Mouse (Mus musculus) intestine, postnatal 0 days (tissue): ENCODE measurements at regions not wholly inside any gene's neighbourhood (a gene's known extent, or its start where the extent isn't known, plus 50 kb on each side); places are given as distances from the start of the nearest gene placed in this dataset.

ENCODE experiments used
- ATAC-seq: fragments of 200-750 bp; cut with Nextera tagmentation; 2 replicates; pipeline ENCODE4 v1.8.0; 2017; ENCODE audit warnings: mild to moderate bottlenecking, moderate TSS enrichment, moderate library complexity
- H3K27ac ChIP-seq: fragments of 300-500 bp; sonication (generic); 2 replicates; pipeline ENCODE4 v1.5.1; 2014; ENCODE audit warnings: mild to moderate bottlenecking, low read depth, low read length, moderate library complexity
- H3K27me3 ChIP-seq: fragments of 300-500 bp; sonication (generic); replicated peaks from 2 replicates; pipeline ENCODE4 v1.6.1; 2014; ENCODE audit warnings: low read length, mixed read lengths; ENCODE audit not compliant: control insufficient read depth, insufficient read depth
- H3K36me3 ChIP-seq: fragments of 300-500 bp; sonication (generic); 2 replicates; pipeline ENCODE4 v1.6.1; 2014; ENCODE audit warnings: mild to moderate bottlenecking, moderate library complexity; ENCODE audit not compliant: control insufficient read depth, insufficient read depth
- H3K4me1 ChIP-seq: fragments of 300-500 bp; sonication (generic); replicated peaks from 2 replicates; pipeline ENCODE4 v1.6.1; 2014; ENCODE audit warnings: antibody characterized with exemption, low read length, mixed read lengths; ENCODE audit not compliant: control insufficient read depth, insufficient read depth
- H3K4me2 ChIP-seq: fragments of 300-500 bp; sonication (generic); replicated peaks from 2 replicates; pipeline ENCODE4 v1.6.1; 2014; ENCODE audit warnings: low read depth, mild to moderate bottlenecking, moderate library complexity
- H3K4me3 ChIP-seq: fragments of 300-500 bp; sonication (generic); 2 replicates; pipeline ENCODE4 v1.5.1; 2014; ENCODE audit warnings: low read depth, low read length
- H3K9ac ChIP-seq: fragments of 300-500 bp; sonication (generic); 2 replicates; pipeline ENCODE4 v1.6.1; 2014; ENCODE audit warnings: mild to moderate bottlenecking, low read depth, low read length
- H3K9me3 ChIP-seq: fragments of 300-500 bp; sonication (generic); 2 replicates; pipeline ENCODE4 v1.6.1; 2016; ENCODE audit warnings: mixed run types; ENCODE audit not compliant: control insufficient read depth
- CTCF ChIP-seq: sonication (generic); IDR thresholded peaks from 2 replicates; pipeline ENCODE4 v1.5.1; 2016; ENCODE audit warnings: low read depth, mild to moderate bottlenecking, control low read depth, antibody characterized with exemption, moderate library complexity
- WGBS: fragments of 180-500 bp; shearing (Covaris S2); extraction: QIAGEN DNeasy Blood & Tissue Kit; methylation state at CpG from one replicate; pipeline ENCODE4 v1.1.7; 2014; 5-methylcytosine and 5-hydroxymethylcytosine counted together

- no peak for TF ChIP-seq CTCF
- Histone ChIP-seq H3K4me2 (no peak overlapping the region), H3K27ac (no peak overlapping the region), H3K9me3 (no peaks in the 10 kb centered on the region), H3K36me3 (no peaks in the 10 kb centered on the region), H3K4me1 (no peaks in the 10 kb centered on the region), H3K9ac (no peak overlapping the region), H3K4me3 (no peak overlapping the region), H3K27me3 (no peaks in the 10 kb centered on the region)
- no peak for ATAC-seq
- 55% methylated on average over 3 of the region's 3 CpGs for WGBS
Measured at GRCm38 (mm10) chr2:108023206-108023605, 732.8 kb downstream of the Kcna4 start.

GRCm38 (mm10) chr2:108030657-108031056 is 740.2 kb downstream of the Kcna4 start:
- WGBS: 94% methylated on average over 2 of the region's 2 CpGs
- Histone ChIP-seq H3K4me2 (no peak overlapping the region), H3K4me1 (no peaks in the 10 kb centered on the region), H3K9me3 (no peaks in the 10 kb centered on the region), H3K27ac (no peak overlapping the region), H3K4me3 (no peak overlapping the region), H3K36me3 (no peaks in the 10 kb centered on the region), H3K9ac (no peak overlapping the region), H3K27me3 (no peaks in the 10 kb centered on the region)
- no peak for ATAC-seq
- TF ChIP-seq CTCF: no peak

GRCm38 (mm10) chr2:108032301-108033013 is 742.0 kb downstream of the Kcna4 start:
- Histone ChIP-seq H3K4me1 (no peaks in the 10 kb centered on the region), H3K9ac (no peak overlapping the region), H3K9me3 (no peaks in the 10 kb centered on the region), H3K36me3 (no peaks in the 10 kb centered on the region), H3K4me3 (no peak overlapping the region), H3K27me3 (no peaks in the 10 kb centered on the region), H3K27ac (no peak overlapping the region), H3K4me2 (no peak overlapping the region)
- WGBS: 47% methylated on average over 3 of the region's 3 CpGs
- no peak for TF ChIP-seq CTCF
- ATAC-seq: no peak

GRCm38 (mm10) chr2:108033328-108034182 is 743.1 kb downstream of the Kcna4 start:
- no peak overlapping the region for H3K27ac ChIP-seq
- no peaks in the 10 kb centered on the region for H3K9me3 ChIP-seq
- WGBS: 70% methylated on average over 8 of the region's 8 CpGs
- no peak overlapping the region for H3K4me3 ChIP-seq
- no peaks in the 10 kb centered on the region for H3K36me3 ChIP-seq
- H3K4me1 ChIP-seq: no peaks in the 10 kb centered on the region
- H3K27me3 ChIP-seq: no peaks in the 10 kb centered on the region
- H3K4me2 ChIP-seq: no peak overlapping the region
- no peak for TF ChIP-seq CTCF
- no peak for ATAC-seq
- no peak overlapping the region for H3K9ac ChIP-seq

- H3K9me3 ChIP-seq: no peaks in the 10 kb centered on the region
- no peak for TF ChIP-seq CTCF
- no peak overlapping the region for H3K4me3 ChIP-seq
- H3K27ac ChIP-seq: no peak overlapping the region
- H3K36me3 ChIP-seq: no peaks in the 10 kb centered on the region
- no peak overlapping the region for H3K9ac ChIP-seq
- ATAC-seq: no peak
- H3K27me3 ChIP-seq: no peaks in the 10 kb centered on the region
- H3K4me1 ChIP-seq: no peaks in the 10 kb centered on the region
- WGBS: 55% methylated on average over 4 of the region's 4 CpGs
- no peak overlapping the region for H3K4me2 ChIP-seq
Measured at GRCm38 (mm10) chr2:108034882-108035281, 744.4 kb downstream of the Kcna4 start.

- Histone ChIP-seq H3K9me3 (no peaks in the 10 kb centered on the region), H3K27ac (no peak overlapping the region), H3K9ac (no peak overlapping the region), H3K4me1 (no peaks in the 10 kb centered on the region), H3K36me3 (no peaks in the 10 kb centered on the region), H3K4me3 (no peak overlapping the region), H3K4me2 (no peak overlapping the region), H3K27me3 (no peaks in the 10 kb centered on the region)
- no peak for TF ChIP-seq CTCF
- 75% methylated on average over 2 of the region's 2 CpGs for WGBS
- no peak for ATAC-seq
Measured at GRCm38 (mm10) chr2:108042086-108042485, 751.6 kb downstream of the Kcna4 start.
